Mouse (Mus musculus) gastrocnemius, postnatal 10 days (tissue): ENCODE measurements at regions not wholly inside any gene's neighbourhood (a gene's known extent, or its start where the extent isn't known, plus 50 kb on each side); places are given as distances from the start of the nearest gene placed in this dataset.

Source experiments
- DNase-seq: peaks from one replicate; pipeline ENCODE4 v3.0.0; 2021; ENCODE audit warnings: mixed read lengths

- DNase-seq, result no peak
These were observed 162.4 kb downstream of the Sim1 start for GRCm38 (mm10) chr10:51056950-51057349.

GRCm38 (mm10) chr10:51058333-51058732 lies 163.8 kb downstream of the Sim1 start:
- no peak for DNase-seq

GRCm38 (mm10) chr10:51101590-51101989 lies 207.0 kb downstream of the Sim1 start:
- DNase-seq, result no peak

GRCm38 (mm10) chr10:51151833-51152232 lies 257.3 kb downstream of the Sim1 start:
- no peak for DNase-seq

- no peak for DNase-seq
These were observed 259.0 kb downstream of the Sim1 start for GRCm38 (mm10) chr10:51153484-51153985.

GRCm38 (mm10) chr10:51154016-51154415 lies 259.5 kb downstream of the Sim1 start:
- DNase-seq, result no peak

GRCm38 (mm10) chr10:51154743-51155142 lies 260.2 kb downstream of the Sim1 start:
- no peak for DNase-seq

- DNase-seq, result no peak
These were observed 279.1 kb downstream of the Sim1 start for GRCm38 (mm10) chr10:51173619-51174018.

- peak; percentile 3 for DNase-seq
These were observed 281.5 kb downstream of the Sim1 start for GRCm38 (mm10) chr10:51175993-51176577.

- no peak for DNase-seq
These were observed 282.1 kb downstream of the Sim1 start for GRCm38 (mm10) chr10:51176692-51177091.

- DNase-seq, result no peak
These were observed 287.2 kb downstream of the Sim1 start for GRCm38 (mm10) chr10:51181752-51182151.

GRCm38 (mm10) chr10:51191407-51192059 lies 288.9 kb upstream of the Gm49339 start:
- DNase-seq, result no peak

- DNase-seq, result no peak
These were observed 260.9 kb upstream of the Gm49339 start for GRCm38 (mm10) chr10:51219481-51219880.

- no peak for DNase-seq
These were observed 246.8 kb upstream of the Gm49339 start for GRCm38 (mm10) chr10:51233592-51233991.

- DNase-seq, result no peak
These were observed 244.5 kb upstream of the Gm49339 start for GRCm38 (mm10) chr10:51235586-51236575.

GRCm38 (mm10) chr10:51238103-51238502 lies 242.3 kb upstream of the Gm49339 start:
- no peak for DNase-seq

- no peak for DNase-seq
These were observed 227.0 kb upstream of the Gm49339 start for GRCm38 (mm10) chr10:51253439-51253838.

GRCm38 (mm10) chr10:51257587-51258049 lies 222.8 kb upstream of the Gm49339 start:
- DNase-seq, result no peak

- DNase-seq, result no peak
These were observed 209.0 kb upstream of the Gm49339 start for GRCm38 (mm10) chr10:51271364-51271763.

GRCm38 (mm10) chr10:51278195-51278594 lies 202.2 kb upstream of the Gm49339 start:
- DNase-seq, result no peak

GRCm38 (mm10) chr10:51282451-51282850 lies 198.0 kb upstream of the Gm49339 start:
- no peak for DNase-seq

- no peak for DNase-seq
These were observed 195.9 kb upstream of the Gm49339 start for GRCm38 (mm10) chr10:51284538-51284937.

GRCm38 (mm10) chr10:51287852-51288251 lies 192.6 kb upstream of the Gm49339 start:
- DNase-seq, result no peak
